Mouse (Mus musculus) liver, embryonic 15.5 days (tissue): ENCODE measurements around the gene Rps27l. TPM values are rescaled to one million over a fixed set of nuclear protein-coding genes. Genes with fewer than 3 reads are reported as not detected.

Experiments
- ATAC-seq: fragments of 200-750 bp; cut with Nextera tagmentation; 2 replicates; pipeline ENCODE4 v1.8.0; 2017; ENCODE audit warnings: moderate number of reproducible peaks, mild to moderate bottlenecking, moderate library complexity; ENCODE audit not compliant: insufficient read depth
- H3K27ac ChIP-seq: fragments of 300-500 bp; sonication (generic); replicated peaks from 2 replicates; pipeline ENCODE4 v1.5.1; 2015; ENCODE audit warnings: mild to moderate bottlenecking, inconsistent platforms
- H3K27me3 ChIP-seq: fragments of 300-500 bp; sonication (generic); 2 replicates; pipeline ENCODE4 v1.6.1; 2015; ENCODE audit warnings: mild to moderate bottlenecking, inconsistent platforms
- H3K36me3 ChIP-seq: fragments of 300-500 bp; sonication (generic); replicated peaks from 2 replicates; pipeline ENCODE4 v1.6.1; 2015; ENCODE audit warnings: moderate library complexity, mild to moderate bottlenecking, inconsistent platforms
- H3K4me1 ChIP-seq: fragments of 300-500 bp; sonication (generic); replicated peaks from 2 replicates; pipeline ENCODE4 v1.6.1; 2015; ENCODE audit warnings: inconsistent platforms
- H3K4me2 ChIP-seq: fragments of 300-500 bp; sonication (generic); 2 replicates; pipeline ENCODE4 v1.6.1; 2015; ENCODE audit warnings: moderate library complexity, mild to moderate bottlenecking, inconsistent platforms
- H3K4me3 ChIP-seq: fragments of 300-500 bp; sonication (generic); replicated peaks from 2 replicates; pipeline ENCODE4 v1.5.1; 2015; ENCODE audit warnings: mild to moderate bottlenecking, inconsistent platforms
- H3K9ac ChIP-seq: fragments of 300-500 bp; sonication (generic); 2 replicates; pipeline ENCODE4 v1.6.1; 2015; ENCODE audit warnings: moderate library complexity, mild to moderate bottlenecking, inconsistent platforms
- H3K9me3 ChIP-seq: fragments of 300-500 bp; sonication (generic); replicated peaks from 2 replicates; pipeline ENCODE4 v1.6.1; 2016; ENCODE audit warnings: inconsistent platforms
- WGBS: fragments of 180-500 bp; shearing (Covaris S2); methylation state at CpG from one replicate; pipeline ENCODE4 v1.1.7; 2015; ENCODE audit warnings: mixed read lengths; ENCODE audit not compliant: insufficient replicate concordance; 5-methylcytosine and 5-hydroxymethylcytosine counted together
- polyA plus RNA-seq: library from polyadenylated mRNA; unstranded; fragments of >200 nt; fragmentation: Nextera tagmentation; extraction: Ambion mirVana; gene quantifications from 2 replicates; pipeline ENCODE4 v1.2.1, GENCODE M21; 2015

Gene Rps27l
- polyA plus RNA-seq, 1 experiment from 2014 or later, result 453 TPM

DNA sequence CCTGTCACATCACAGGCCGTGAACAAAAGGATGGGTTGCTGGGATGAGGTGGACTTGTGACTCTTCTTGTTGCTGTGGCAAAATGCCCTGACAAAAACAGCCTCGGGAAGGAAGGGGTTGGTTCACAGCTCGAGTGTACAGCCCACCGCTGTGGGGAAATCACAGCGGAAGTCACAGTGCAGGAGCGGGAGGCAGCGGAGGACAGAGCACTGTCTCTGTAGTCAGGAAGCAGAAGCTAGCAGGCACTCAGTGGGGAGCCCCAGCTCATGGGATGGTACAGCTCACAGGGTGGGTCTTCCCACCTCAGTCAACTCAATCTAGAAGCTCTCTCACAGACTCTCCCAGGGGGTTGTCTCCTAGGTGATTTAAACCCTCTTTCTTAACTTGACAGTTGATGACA, 39.5 kb downstream of the Rps27l start:
- WGBS, result 57% methylated on average over 7 of the region's 7 CpGs
- Histone ChIP-seq H3K36me3 (no peaks in the 10 kb centered on the region), H3K4me3 (no peak overlapping the region), H3K9ac (no peak overlapping the region), H3K4me1 (peaks cover 44% of the 10 kb centered on the region), H3K27ac (no peak overlapping the region), H3K9me3 (no peaks in the 10 kb centered on the region), H3K4me2 (no peak overlapping the region), H3K27me3 (peaks cover 11% of the 10 kb centered on the region)
- no peak for ATAC-seq

DNA sequence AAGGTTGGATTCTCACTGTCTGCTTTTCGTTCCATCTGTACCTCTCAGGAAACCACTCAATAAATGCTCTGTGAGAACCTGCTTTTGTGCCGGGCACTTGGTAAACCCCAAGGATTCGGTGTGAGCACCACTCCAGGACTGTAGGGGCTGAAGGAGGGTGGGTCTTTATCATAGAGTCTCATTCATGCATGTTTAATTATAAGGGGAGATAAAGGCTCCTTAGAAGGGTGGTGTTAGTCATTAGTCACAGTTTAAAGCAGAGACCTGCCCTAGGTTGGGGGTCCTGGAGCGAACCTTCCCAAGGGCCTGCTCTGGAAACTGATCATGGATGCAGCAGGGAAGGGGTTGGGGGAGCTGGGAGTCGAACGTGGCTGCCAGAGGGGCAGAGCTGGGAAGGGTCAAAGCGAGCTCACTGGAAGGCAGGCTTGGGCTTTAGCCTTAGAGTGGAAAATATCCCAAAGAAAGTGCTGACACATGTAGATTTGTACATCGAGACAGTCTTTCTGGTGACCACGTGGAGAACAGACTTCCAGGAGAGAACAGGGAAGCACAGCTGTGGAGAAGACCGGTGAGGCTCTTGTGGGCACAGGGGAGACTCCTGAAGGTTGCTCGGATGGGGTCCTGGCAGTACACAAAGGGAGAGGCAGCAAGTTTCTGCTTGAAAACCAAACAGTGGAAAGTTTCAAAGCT, 42.5 kb downstream of the Rps27l start:
- Histone ChIP-seq H3K4me3 (peak overlapping the region; percentile 36), H3K9ac (peak overlapping the region; percentile 12; the same call in 1 of the 2 replicates), H3K27ac (peak overlapping the region; percentile 76), H3K4me1 (peaks cover 57% of the 10 kb centered on the region), H3K27me3 (peaks cover 11% of the 10 kb centered on the region), H3K4me2 (peak overlapping the region; percentile 60), H3K9me3 (no peaks in the 10 kb centered on the region), H3K36me3 (no peaks in the 10 kb centered on the region)
- 37% methylated on average over 11 of the region's 11 CpGs for WGBS
- ATAC-seq, result peak; percentile 91

DNA sequence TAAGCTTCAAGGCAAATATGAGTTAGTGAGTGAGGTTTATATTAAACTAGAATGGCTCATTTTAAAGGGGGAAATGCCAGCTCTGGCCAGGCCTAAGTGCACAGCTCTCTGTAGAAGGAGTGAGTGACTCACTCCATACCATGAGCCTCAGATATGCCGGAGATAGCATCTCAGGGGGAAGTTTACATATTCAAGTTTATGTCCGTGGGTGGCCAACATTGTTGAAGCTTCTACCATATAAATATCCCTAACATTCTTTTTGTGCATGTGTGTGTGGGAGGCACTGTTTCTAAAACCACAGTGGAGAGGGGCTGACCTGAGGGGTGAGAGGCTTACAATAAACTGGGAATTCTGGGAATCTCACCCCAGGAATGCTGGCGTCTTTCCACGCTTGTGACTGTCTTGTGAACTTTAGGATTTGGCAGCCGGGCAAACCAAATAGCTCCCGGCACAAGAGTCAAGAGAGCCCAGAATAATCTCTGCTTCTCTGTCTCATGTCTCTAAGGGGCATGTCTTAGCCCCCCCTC, 43.1 kb downstream of the Rps27l start:
- Histone ChIP-seq H3K9me3 (no peaks in the 10 kb centered on the region), H3K4me2 (peak overlapping the region; percentile 60), H3K4me3 (peak overlapping the region; percentile 36), H3K4me1 (peaks cover 59% of the 10 kb centered on the region), H3K36me3 (no peaks in the 10 kb centered on the region), H3K27ac (peak overlapping the region; percentile 76), H3K9ac (peak overlapping the region; percentile 12; the same call in 1 of the 2 replicates), H3K27me3 (peaks cover 11% of the 10 kb centered on the region; the same call in 1 of the 2 replicates)
- 39% methylated on average over 6 of the region's 6 CpGs for WGBS
- ATAC-seq, result no peak

DNA sequence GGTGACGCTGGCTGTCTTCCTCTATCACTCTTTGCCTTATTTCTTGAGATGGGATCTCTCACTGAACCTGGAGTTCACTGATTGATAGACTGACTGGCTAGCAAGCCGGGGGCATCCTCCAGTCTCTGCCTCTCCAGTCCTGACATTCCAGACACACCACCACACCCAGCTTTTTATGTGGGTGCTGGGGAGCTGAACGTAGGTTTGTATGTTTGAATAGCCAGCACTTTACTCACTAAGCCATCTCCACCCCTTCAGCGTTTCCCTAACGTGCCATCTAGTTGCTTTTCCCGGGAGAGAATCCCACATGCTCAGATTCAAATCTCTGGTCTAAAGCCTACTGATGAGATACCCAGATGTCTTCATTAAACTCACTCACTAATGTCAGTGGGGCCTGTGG, 43.7 kb downstream of the Rps27l start:
- 70% methylated on average over 6 of the region's 6 CpGs for whole genome bisulfite sequencing
- H3K9me3 ChIP-seq, result no peaks in the 10 kb centered on the region
- no peaks in the 10 kb centered on the region for H3K36me3 ChIP-seq
- no peak overlapping the region for H3K9ac ChIP-seq
- peak overlapping the region; percentile 26; the same call in 1 of the 2 replicates for H3K27ac ChIP-seq
- 0 out of 2 replicates have a peak, but pooled peaks cover 7% of the 10 kb centered on the region for H3K27me3 ChIP-seq
- no peak for ATAC-seq
- peaks cover 62% of the 10 kb centered on the region for H3K4me1 ChIP-seq
- H3K4me3 ChIP-seq, result no peak overlapping the region
- peak overlapping the region; percentile 60 for H3K4me2 ChIP-seq

DNA sequence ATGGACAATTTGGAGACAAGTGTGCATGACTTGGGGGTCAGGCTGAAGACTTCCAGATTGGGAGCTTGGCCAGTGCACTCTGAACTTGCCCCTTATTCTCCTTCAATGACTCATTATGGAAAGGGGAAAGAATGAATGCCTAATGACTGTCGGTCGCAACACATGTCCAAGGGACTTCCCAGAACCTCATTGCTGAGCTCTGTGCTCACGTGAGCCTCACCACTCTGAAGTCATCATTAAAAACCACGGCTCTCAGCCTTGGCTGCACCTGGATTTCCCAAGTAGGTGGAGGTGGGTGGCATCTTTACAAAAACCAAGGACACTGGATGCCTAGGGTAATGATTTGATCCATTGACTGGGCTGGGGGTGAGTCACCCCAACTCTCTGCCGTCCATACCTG, 44.2 kb downstream of the Rps27l start:
- Histone ChIP-seq H3K27ac (peak overlapping the region; percentile 26; the same call in 1 of the 2 replicates), H3K9me3 (no peaks in the 10 kb centered on the region), H3K4me3 (no peak overlapping the region), H3K4me2 (no peak overlapping the region), H3K4me1 (peaks cover 62% of the 10 kb centered on the region), H3K9ac (no peak overlapping the region), H3K27me3 (0 out of 2 replicates have a peak, but pooled peaks cover 5% of the 10 kb centered on the region), H3K36me3 (no peaks in the 10 kb centered on the region)
- ATAC-seq, result no peak
- 84% methylated on average over 5 of the region's 5 CpGs for WGBS

DNA sequence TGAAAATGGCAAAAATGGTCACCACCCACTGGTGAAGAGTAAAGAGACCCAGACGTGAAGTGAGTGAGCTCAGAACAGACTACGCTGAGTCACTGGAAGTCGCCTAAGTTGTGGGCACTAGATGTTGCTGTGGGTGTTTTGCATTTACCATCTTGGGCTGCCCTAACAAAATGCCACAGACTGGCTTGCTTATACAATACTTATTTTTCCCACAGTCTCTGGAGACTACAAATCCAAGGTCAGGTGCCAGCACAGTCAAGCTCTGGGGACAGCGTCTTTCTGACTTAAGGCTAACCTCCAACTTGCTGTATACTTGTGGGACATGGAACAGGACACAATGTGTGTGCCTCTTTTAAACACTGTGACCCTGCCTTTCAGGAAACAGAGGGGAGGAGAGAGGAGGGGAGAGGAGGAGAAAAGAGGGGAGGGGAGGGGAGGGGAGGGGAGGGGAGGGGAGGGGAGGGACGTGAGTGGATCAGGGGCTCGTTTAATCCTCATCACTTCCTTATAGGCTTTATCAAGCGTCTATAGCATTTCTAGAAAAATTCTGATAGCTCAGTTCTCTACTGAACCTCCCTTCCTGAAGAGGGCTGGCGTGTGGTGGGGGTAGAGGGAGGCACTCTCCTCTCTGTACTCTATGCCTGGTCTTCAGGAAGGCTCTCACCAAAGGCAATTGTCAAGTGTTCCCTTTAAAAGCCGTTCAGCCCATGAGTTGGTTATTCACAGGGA, 45.3 kb downstream of the Rps27l start:
- WGBS, result 27% methylated on average over 9 of the region's 9 CpGs
- H3K9ac ChIP-seq, result no peak overlapping the region
- no peak for ATAC-seq

DNA sequence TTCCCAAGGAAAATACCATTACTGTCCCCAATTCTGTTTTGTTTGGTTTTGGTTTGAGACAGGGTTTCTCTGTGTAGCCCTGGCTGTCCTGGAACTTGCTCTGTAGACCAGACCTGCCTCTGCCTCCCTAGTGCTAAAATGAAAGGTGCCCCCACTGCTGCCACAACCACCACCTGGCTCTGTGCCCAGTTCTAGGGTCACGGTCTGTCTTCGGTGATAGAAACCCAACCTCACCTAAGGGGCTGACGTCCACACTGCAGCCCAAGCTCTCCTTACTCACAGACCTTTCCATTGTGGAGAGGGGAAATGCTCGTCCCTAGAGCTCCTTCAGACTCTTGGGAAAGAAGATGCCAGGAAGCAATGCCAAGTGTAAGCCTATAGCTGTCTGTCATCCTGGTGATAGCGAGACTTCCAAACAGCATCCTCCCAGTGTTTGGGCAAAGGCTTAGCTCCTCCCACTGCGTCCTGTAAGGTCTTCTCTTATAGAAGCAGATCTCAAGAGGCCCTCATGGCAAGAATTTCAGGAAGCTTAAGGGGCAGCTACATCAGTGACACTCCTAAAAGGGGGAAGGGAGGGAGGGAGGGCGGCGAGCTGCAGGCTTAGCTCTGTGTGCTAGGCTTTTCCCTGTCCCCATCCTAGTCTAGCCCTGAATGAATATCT, 46.0 kb downstream of the Rps27l start:
- H3K27ac ChIP-seq, result peak overlapping the region; percentile 73
- WGBS, result 54% methylated on average over 8 of the region's 8 CpGs

More for the DNA sequence above, 45.3 kb downstream of the Rps27l start:
- Histone ChIP-seq H3K9me3 (no peaks in the 10 kb centered on the region), H3K4me2 (peak overlapping the region; percentile 27), H3K27me3 (no peaks in the 10 kb centered on the region), H3K4me1 (peaks cover 62% of the 10 kb centered on the region), H3K36me3 (no peaks in the 10 kb centered on the region), H3K4me3 (no peak overlapping the region), H3K27ac (peak overlapping the region; percentile 73)

More for the DNA sequence above, 46.0 kb downstream of the Rps27l start:
- H3K9ac ChIP-seq, result no peak overlapping the region
- H3K27me3 ChIP-seq, result no peaks in the 10 kb centered on the region
- H3K9me3 ChIP-seq, result no peaks in the 10 kb centered on the region
- peak overlapping the region; percentile 27 for H3K4me2 ChIP-seq
- H3K4me3 ChIP-seq, result no peak overlapping the region
- no peaks in the 10 kb centered on the region for H3K36me3 ChIP-seq
- peaks cover 57% of the 10 kb centered on the region for H3K4me1 ChIP-seq
- ATAC-seq, result no peak

Other genes starting within 250 kb of the Rps27l start
- gene Car12, start 232.4 kb upstream of the Rps27l start, polyA plus RNA-seq, result 0.25 and 0.28 TPM in 2 replicates
- 1.5 and 1.6 TPM in 2 replicates for gene Aph1b, start 150.6 kb upstream of the Rps27l start, polyA plus RNA-seq
- 0.15 and 0.26 TPM in 2 replicates for gene Gm10647, start 149.0 kb upstream of the Rps27l start, polyA plus RNA-seq
- gene Aph1c, start 111.4 kb upstream of the Rps27l start, polyA plus RNA-seq, result 3.4 and 3.5 TPM in 2 replicates
- 28.9 and 29.2 TPM in 2 replicates for gene Rab8b, start 26.4 kb upstream of the Rps27l start, polyA plus RNA-seq
- gene Lactb, start 29.4 kb downstream of the Rps27l start, polyA plus RNA-seq, result 4.7 and 4.8 TPM in 2 replicates
- gene Tpm1, start 103.3 kb downstream of the Rps27l start, polyA plus RNA-seq, result 117 and 136 TPM in 2 replicates